Mouse (Mus musculus) left cerebral cortex, postnatal 25 days (tissue): ENCODE measurements around the gene Serpina11. TPM values are rescaled to one million over a fixed set of nuclear protein-coding genes. Genes with fewer than 3 reads are reported as not detected.
A peak's percentile ranks its signal among the peaks of the same experiment; 100 is the strongest.
"Not testable (repeated sequence)": the region's sequence is repeated elsewhere in the genome, so short reads cannot be mapped to it uniquely, and the experiment has no call there.

Experiments used
- DNase-seq, 2 experiments: peaks; one replicate each; pipeline ENCODE4 v3.0.0; 2022; ENCODE audit warnings: low spot score in 2 of 2, mixed read lengths in 1 of 2
- intact Hi-C: fragments of 180-260 bp; cut with DNase I; formaldehyde crosslinking; loops from one replicate; pipeline ENCODE4 v1.15.1; 2025
- total RNA-seq, 2 experiments: library from RNA; stranded (reverse); gene quantifications; 2 replicates each; pipeline ENCODE4 v1.2.3; 2021

Gene Serpina11
- total RNA-seq, 2 experiments from 2014 or later, result not detected

- no peak for DNase-seq
- intact Hi-C loops, result no loop called here
Observed at GRCm38 (mm10) chr12:103977846-103978245, 11.9 kb downstream of the Serpina11 start.

GRCm38 (mm10) chr12:103977060-103977459 is 12.7 kb downstream of the Serpina11 start:
- intact Hi-C loops, result no loop called here

DNA sequence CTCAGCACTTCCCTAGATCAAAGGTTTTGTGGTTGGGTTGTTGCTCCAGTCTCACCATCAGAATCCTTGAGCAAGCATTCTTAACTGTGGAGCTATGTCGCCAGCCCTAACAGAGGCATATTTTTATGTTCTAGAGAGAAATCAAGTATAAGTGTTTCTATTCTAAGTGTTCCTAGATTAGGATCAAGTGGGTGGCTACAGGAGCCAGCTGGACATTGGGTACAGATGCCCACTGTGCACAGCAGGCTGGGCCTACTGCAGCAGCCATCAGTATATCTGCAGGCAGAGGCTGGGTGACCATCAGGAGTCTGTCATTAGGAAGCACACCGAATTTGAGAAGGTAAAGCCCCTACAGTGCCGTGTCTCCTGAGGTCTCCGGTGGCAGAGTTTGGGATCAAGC is 18.7 kb downstream of the Serpina11 start:
- intact Hi-C loops, result no loop called here
- peak in 1 of 2 experiments; percentile 73 for DNase-seq

More at GRCm38 (mm10) chr12:103977060-103977459, 12.7 kb downstream of the Serpina11 start:
- no peak for DNase-seq

DNA sequence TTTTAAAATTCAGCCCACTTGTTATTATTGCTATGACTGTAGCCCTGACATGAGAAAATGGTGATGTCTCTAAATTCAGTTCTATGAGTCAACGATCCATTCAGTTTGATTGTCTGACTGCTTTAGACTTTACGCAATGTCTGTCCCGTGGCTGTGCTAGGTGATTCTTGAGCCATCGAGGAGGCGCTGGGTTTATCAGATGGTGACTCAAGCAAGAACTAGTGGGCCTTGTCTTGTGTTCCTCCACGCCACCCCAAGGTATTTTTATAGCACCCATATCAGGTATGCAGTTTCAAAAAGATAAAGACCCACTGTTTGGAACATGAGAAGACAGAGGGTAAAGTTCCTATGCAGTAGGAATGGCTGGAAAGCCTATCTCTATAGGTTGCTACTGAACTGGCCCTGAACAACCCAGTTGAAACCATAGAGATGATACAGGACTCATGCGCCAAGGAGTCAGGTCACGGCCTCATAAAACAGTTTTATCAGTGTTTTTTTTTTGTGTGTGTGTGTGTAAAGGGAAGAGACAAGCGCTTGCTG is 20.1 kb downstream of the Serpina11 start:
- no peak for DNase-seq
- intact Hi-C loops, result no loop called here

GRCm38 (mm10) chr12:103966761-103967160 is 23.0 kb downstream of the Serpina11 start:
- no peak for DNase-seq
- intact Hi-C loops, result no loop called here

- intact Hi-C loops, result no loop called here
Observed at GRCm38 (mm10) chr12:103963288-103963687, 26.5 kb downstream of the Serpina11 start.

DNA sequence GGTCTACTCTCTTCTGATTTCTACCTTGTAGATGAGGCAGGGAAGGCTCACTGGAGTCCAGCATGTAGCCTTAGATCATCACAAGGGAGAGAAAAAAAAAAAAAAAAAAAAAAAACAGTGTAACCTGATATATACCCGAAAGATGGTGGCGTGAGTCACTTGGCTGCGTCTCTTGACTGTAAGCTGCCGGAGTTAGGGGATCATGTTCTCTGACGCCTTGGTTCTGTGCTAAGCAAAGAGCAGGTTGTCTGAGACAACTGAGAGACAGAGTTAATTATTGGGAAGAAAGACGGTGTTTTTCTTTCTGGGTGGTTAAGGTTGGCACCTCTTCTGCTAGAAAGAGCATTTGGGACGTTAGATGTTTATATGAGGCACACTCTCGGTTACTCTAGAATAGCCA is 26.9 kb downstream of the Serpina11 start:
- intact Hi-C loops, result no loop called here
- no peak for DNase-seq

More at GRCm38 (mm10) chr12:103963288-103963687, 26.5 kb downstream of the Serpina11 start:
- no peak for DNase-seq

GRCm38 (mm10) chr12:103962337-103962736 is 27.4 kb downstream of the Serpina11 start:
- no peak for DNase-seq
- intact Hi-C loops, result no loop called here

GRCm38 (mm10) chr12:103961716-103962115 is 28.0 kb downstream of the Serpina11 start:
- DNase-seq, result no peak
- intact Hi-C loops, result no loop called here

DNA sequence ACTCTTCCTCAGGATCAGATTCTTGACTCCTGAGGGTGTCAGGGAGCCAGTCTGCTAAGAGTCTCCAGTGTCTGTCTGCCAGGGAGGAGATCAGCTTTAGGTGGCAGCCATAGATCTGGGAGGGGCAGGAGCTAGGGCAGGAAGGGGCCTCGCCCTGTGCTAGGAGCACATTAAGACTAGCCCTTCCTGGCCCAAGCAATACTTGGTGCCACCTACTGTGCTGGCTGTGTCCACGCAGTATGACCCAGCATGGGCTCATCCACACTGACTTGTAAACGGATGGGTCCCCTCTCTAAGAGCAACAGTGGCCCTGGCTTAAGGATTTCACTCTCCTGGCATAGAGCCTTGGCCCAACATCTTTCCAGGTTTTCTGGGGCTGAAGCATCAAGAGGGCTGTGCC is 31.0 kb downstream of the Serpina11 start, which contains the start of gene Serpina1e:
Serpina1e (minus strand) TSS at position 178 of the 400 bp plus-strand sequence.
- DNase-seq, result no peak
- intact Hi-C loops, result no loop called here

GRCm38 (mm10) chr12:103956555-103956954 is 33.2 kb downstream of the Serpina11 start:
- intact Hi-C loops, DNase-seq: not testable (repeated sequence)

- intact Hi-C loops, result not testable (repeated sequence)
Observed at GRCm38 (mm10) chr12:103952972-103953371, 36.8 kb downstream of the Serpina11 start.

DNA sequence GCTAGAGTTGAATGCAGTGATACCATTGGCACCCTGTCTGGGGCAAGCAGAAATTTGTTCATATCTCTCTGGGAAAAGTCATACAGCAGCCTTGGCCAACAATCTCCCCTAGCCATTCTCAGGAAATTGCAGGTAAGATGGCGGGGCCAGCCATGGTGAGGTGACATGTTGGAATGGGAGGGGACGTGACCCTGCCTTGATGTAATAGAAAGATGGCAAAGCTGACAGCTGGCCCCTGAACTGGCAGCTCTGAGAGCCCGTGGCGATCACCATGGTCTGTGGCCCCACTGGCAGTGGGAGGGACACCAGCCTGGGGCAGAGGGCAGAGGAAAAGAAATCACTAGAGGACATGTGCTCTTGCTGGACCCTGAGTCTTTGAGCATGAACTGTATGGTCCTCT is 43.5 kb downstream of the Serpina11 start:
- intact Hi-C loops, result no loop called here
- no peak for DNase-seq

More at GRCm38 (mm10) chr12:103952972-103953371, 36.8 kb downstream of the Serpina11 start:
- DNase-seq, result not testable (repeated sequence)

Other genes starting within 250 kb of the Serpina11 start
- not detected for gene Serpina1d, start 216.4 kb downstream of the Serpina11 start, total RNA-seq
- not detected for gene Serpina1b, start 159.6 kb downstream of the Serpina11 start, total RNA-seq
- gene Serpina1a, start 126.4 kb downstream of the Serpina11 start, total RNA-seq, result not detected
- gene Serpina1c, start 85.1 kb downstream of the Serpina11 start, total RNA-seq, result not detected
- gene Serpina1e, start 31.0 kb downstream of the Serpina11 start, total RNA-seq, result not detected
- gene Serpina9, start 23.8 kb upstream of the Serpina11 start, total RNA-seq, result 1 to 10 TPM in 1 of 2 experiments, under 1 TPM in 1; 0.60 to 8.6 TPM
- gene Serpina12, start 54.5 kb upstream of the Serpina11 start, total RNA-seq, result not detected
- gene Serpina5, start 111.2 kb upstream of the Serpina11 start, total RNA-seq, result not detected
- gene Serpina3a, start 122.8 kb upstream of the Serpina11 start, total RNA-seq, result not detected
- not detected for gene Serpina3b, start 138.0 kb upstream of the Serpina11 start, total RNA-seq
- under 1 TPM in 1 of 2 experiments, not detected in 1; 0.18 TPM for gene Serpina3c, start 163.9 kb upstream of the Serpina11 start, total RNA-seq
- not detected for gene Serpina3f, start 224.6 kb upstream of the Serpina11 start, total RNA-seq
- not detected for gene Serpina3g, start 246.3 kb upstream of the Serpina11 start, total RNA-seq